Mouse (Mus musculus) CH12.LX (cell line): ENCODE measurements around the gene Foxp1. TPM values are rescaled to one million over a fixed set of nuclear protein-coding genes. Genes with fewer than 3 reads are reported as not detected.
A peak's percentile ranks its signal among the peaks of the same experiment; 100 is the strongest.

Experiments
- DNase-seq: peaks from one replicate; pipeline ENCODE4 v3.0.0-alpha.2; 2013; ENCODE audit errors: extremely low read depth
- H3K27ac ChIP-seq: 2 replicates; pipeline ENCODE4 v1.5.1; 2012; ENCODE audit warnings: low read depth, mild to moderate bottlenecking, control low read depth, moderate library complexity; ENCODE audit not compliant: insufficient read depth
- H3K27me3 ChIP-seq: replicated peaks from 2 replicates; pipeline ENCODE3; 2012; ENCODE audit warnings: inconsistent platforms
- H3K36me3 ChIP-seq, 2 experiments: replicated peaks in 1 of 2; 2 replicates each; pipeline versions ENCODE3 to v1.6.1; 2012; ENCODE audit warnings: inconsistent platforms in 1 of 2, low read length in 1 of 2, mild to moderate bottlenecking in 1 of 2, mixed read lengths in 1 of 2, moderate library complexity in 1 of 2; ENCODE audit not compliant: control insufficient read depth in 1 of 2, insufficient read depth in 1 of 2
- H3K4me1 ChIP-seq, 2 experiments: 2 replicates each; pipeline ENCODE4 v1.6.1; 2012; ENCODE audit warnings: inconsistent platforms in 1 of 2, moderate library complexity in 1 of 2; ENCODE audit not compliant: insufficient read depth in 2 of 2, control insufficient read depth in 1 of 2
- H3K4me2 ChIP-seq: 2 replicates; pipeline ENCODE4 v1.6.1; 2012; ENCODE audit warnings: low read depth, mild to moderate bottlenecking, control low read depth; ENCODE audit not compliant: poor library complexity, insufficient read depth, severe bottlenecking
- H3K4me3 ChIP-seq, 3 experiments: fragments of 150-350 bp in 1 of 3; sonication (generic) in 1 of 3; replicated peaks in 1 of 3; 2 replicates each; pipeline versions ENCODE3 to v1.5.1; 2011 to 2012; ENCODE audit warnings: low read depth in 2 of 3, low read length in 2 of 3, mild to moderate bottlenecking in 2 of 3, moderate library complexity in 2 of 3, control low read depth in 1 of 3, improper control_type of control experiment in 1 of 3, inconsistent platforms in 1 of 3, mixed read lengths in 1 of 3; ENCODE audit not compliant: poor library complexity in 1 of 3
- H3K79me2 ChIP-seq: replicated peaks from 2 replicates; pipeline ENCODE4 v1.6.1; 2012; ENCODE audit warnings: mild to moderate bottlenecking, moderate library complexity; ENCODE audit not compliant: control insufficient read depth, poor library complexity, insufficient read depth, severe bottlenecking; ENCODE audit errors: extremely low read depth
- H3K9ac ChIP-seq: 2 replicates; pipeline ENCODE4 v1.6.1; 2012; ENCODE audit warnings: low read depth, mild to moderate bottlenecking, control low read depth, moderate library complexity; ENCODE audit not compliant: insufficient read depth
- H3K9me3 ChIP-seq: replicated peaks from 2 replicates; pipeline ENCODE3; 2012; ENCODE audit warnings: low read length, inconsistent platforms, mixed read lengths
- BHLHE40 ChIP-seq: IDR thresholded peaks from 2 replicates; pipeline ENCODE4 v1.6.1; 2011; ENCODE audit warnings: mild to moderate bottlenecking, low read depth, low read length, improper control_type of control experiment
- CHD2 ChIP-seq: IDR thresholded peaks from 2 replicates; pipeline ENCODE4 v1.6.1; 2011; ENCODE audit warnings: low read length, improper control_type of control experiment
- CTCF ChIP-seq, 2 experiments: IDR thresholded peaks in 1 of 2; conservative IDR thresholded peaks in 1 of 2; 2 replicates each; pipeline ENCODE4 v1.5.1; 2011 to 2012; ENCODE audit warnings: low read depth in 2 of 2, low read length in 2 of 2, improper control_type of control experiment in 1 of 2, inconsistent platforms in 1 of 2, mild to moderate bottlenecking in 1 of 2, moderate library complexity in 1 of 2
- E2F4 ChIP-seq: IDR thresholded peaks from 2 replicates; pipeline ENCODE4 v1.6.1; 2011; ENCODE audit warnings: low read depth, low read length, improper control_type of control experiment; ENCODE audit not compliant: insufficient replicate concordance
- ELF1 ChIP-seq: IDR thresholded peaks from 2 replicates; pipeline ENCODE4 v1.6.1; 2014; ENCODE audit warnings: low read depth, mild to moderate bottlenecking, inconsistent platforms, low read length, improper control_type of control experiment
- EP300 ChIP-seq: IDR thresholded peaks from 2 replicates; pipeline ENCODE4 v1.6.1; 2011; ENCODE audit warnings: low read length, improper control_type of control experiment
- ETS1 ChIP-seq: conservative IDR thresholded peaks from 2 replicates; pipeline ENCODE4 v1.6.1; 2012; ENCODE audit warnings: low read depth, mild to moderate bottlenecking, inconsistent platforms, low read length, improper control_type of control experiment, moderate library complexity
- GABPA ChIP-seq: IDR thresholded peaks from 2 replicates; pipeline ENCODE4 v1.6.1; 2012; ENCODE audit warnings: low read depth, low read length, improper control_type of control experiment, inconsistent platforms; ENCODE audit not compliant: insufficient replicate concordance
- HCFC1 ChIP-seq: IDR thresholded peaks from 2 replicates; pipeline ENCODE4 v1.6.1; 2012; ENCODE audit warnings: low read depth, mild to moderate bottlenecking, inconsistent platforms, low read length, improper control_type of control experiment
- IRF4 ChIP-seq: IDR thresholded peaks from 2 replicates; pipeline ENCODE4 v1.6.1; 2014; ENCODE audit warnings: low read depth, mild to moderate bottlenecking, inconsistent platforms, low read length, improper control_type of control experiment
- JUN ChIP-seq: IDR thresholded peaks from 2 replicates; pipeline ENCODE4 v1.6.1; 2011; ENCODE audit warnings: low read depth, mild to moderate bottlenecking, low read length, improper control_type of control experiment, moderate library complexity; ENCODE audit not compliant: insufficient read depth
- JUND ChIP-seq: conservative IDR thresholded peaks from 2 replicates; pipeline ENCODE4 v1.6.1; 2011; ENCODE audit warnings: low read depth, low read length, improper control_type of control experiment
- KAT2A ChIP-seq: IDR thresholded peaks from 2 replicates; pipeline ENCODE4 v1.6.1; 2012; ENCODE audit warnings: low read length, improper control_type of control experiment, inconsistent platforms; ENCODE audit not compliant: insufficient replicate concordance
- MAFK ChIP-seq: IDR thresholded peaks from 2 replicates; pipeline ENCODE4 v1.6.1; 2011; ENCODE audit warnings: low read length, improper control_type of control experiment; ENCODE audit not compliant: insufficient replicate concordance
- MAZ ChIP-seq: IDR thresholded peaks from 2 replicates; pipeline ENCODE4 v1.6.1; 2012; ENCODE audit warnings: low read depth, mild to moderate bottlenecking, inconsistent platforms, low read length, improper control_type of control experiment, moderate library complexity
- MEF2A ChIP-seq: IDR thresholded peaks from 2 replicates; pipeline ENCODE4 v1.6.1; 2014; ENCODE audit warnings: low read depth, mild to moderate bottlenecking, inconsistent platforms, low read length, improper control_type of control experiment, borderline replicate concordance
- MYC ChIP-seq: IDR thresholded peaks from 2 replicates; pipeline ENCODE4 v1.6.1; 2011; ENCODE audit warnings: low read depth, mild to moderate bottlenecking, improper control_type of control experiment, low read length
- NELFE ChIP-seq: IDR thresholded peaks from 2 replicates; pipeline ENCODE4 v1.6.1; 2011; ENCODE audit warnings: low read depth, low read length, improper control_type of control experiment
- NRF1 ChIP-seq: IDR thresholded peaks from 2 replicates; pipeline ENCODE4 v1.6.1; 2014; ENCODE audit warnings: low read depth, mild to moderate bottlenecking, inconsistent platforms, low read length, improper control_type of control experiment, moderate library complexity
- PAX5 ChIP-seq: IDR thresholded peaks from 2 replicates; pipeline ENCODE4 v1.6.1; 2012; ENCODE audit warnings: low read length, inconsistent platforms, mixed read lengths
- POLR2A ChIP-seq: IDR thresholded peaks from 2 replicates; pipeline ENCODE4 v1.6.1; 2011; ENCODE audit warnings: low read depth, mild to moderate bottlenecking, improper control_type of control experiment, low read length
- POLR2AphosphoS2 ChIP-seq: IDR thresholded peaks from 2 replicates; pipeline ENCODE4 v1.6.1; 2011; ENCODE audit warnings: low read depth, low read length, improper control_type of control experiment
- RAD21 ChIP-seq: IDR thresholded peaks from 2 replicates; pipeline ENCODE4 v1.6.1; 2011; ENCODE audit warnings: low read depth, mild to moderate bottlenecking, low read length, improper control_type of control experiment, moderate library complexity
- SIN3A ChIP-seq: IDR thresholded peaks from 2 replicates; pipeline ENCODE4 v1.6.1; 2012; ENCODE audit warnings: low read length, improper control_type of control experiment, inconsistent platforms
- TCF12 ChIP-seq: IDR thresholded peaks from 2 replicates; pipeline ENCODE4 v1.6.1; 2014; ENCODE audit warnings: low read depth, mild to moderate bottlenecking, inconsistent platforms, low read length, improper control_type of control experiment
- UBTF ChIP-seq: IDR thresholded peaks from 2 replicates; pipeline ENCODE4 v1.6.1; 2012; ENCODE audit warnings: low read depth, mild to moderate bottlenecking, inconsistent platforms, low read length, improper control_type of control experiment, moderate library complexity
- USF1 ChIP-seq: IDR thresholded peaks from 2 replicates; pipeline ENCODE4 v1.6.1; 2014; ENCODE audit warnings: low read depth, mild to moderate bottlenecking, inconsistent platforms, low read length, improper control_type of control experiment
- USF2 ChIP-seq: conservative IDR thresholded peaks from 2 replicates; pipeline ENCODE4 v1.6.1; 2011; ENCODE audit warnings: low read depth, low read length, improper control_type of control experiment
- ZC3H11A ChIP-seq: IDR thresholded peaks from 2 replicates; pipeline ENCODE4 v1.6.1; 2012; ENCODE audit warnings: low read depth, mild to moderate bottlenecking, inconsistent platforms, low read length, improper control_type of control experiment
- ZMIZ1 ChIP-seq: IDR thresholded peaks from 2 replicates; pipeline ENCODE4 v1.6.1; 2012; ENCODE audit warnings: low read depth, mild to moderate bottlenecking, inconsistent platforms, low read length, improper control_type of control experiment
- ZNF384 ChIP-seq: IDR thresholded peaks from 2 replicates; pipeline ENCODE4 v1.6.1; 2012; ENCODE audit warnings: low read depth, low read length, improper control_type of control experiment, inconsistent platforms
- dilution Hi-C: fragments of 300-500 bp; cut with MboI; formaldehyde crosslinking; loops from 2 replicates; pipeline ENCODE4 v1.14.3; 2020; ENCODE audit warnings: low sequenced_read_pairs; ENCODE audit not compliant: extremely low pct_unique_long_range_greater_than_20kb, extremely low pct_ligation_motif_present
- in situ Hi-C: fragments of 300-500 bp; cut with MboI; formaldehyde crosslinking; loops from 3 replicates; pipeline ENCODE4 v1.14.3; 2019; ENCODE audit warnings: low sequenced_read_pairs, low pct_ligation_motif_present, low pct_unique_long_range_greater_than_20kb, mixed read lengths
- polyA plus RNA-seq: library from polyadenylated mRNA; unstranded; fragments of >175 nt; gene quantifications from 2 replicates; pipeline ENCODE4 v1.2.1, GENCODE M21; 2012; ENCODE audit warnings: low read depth; ENCODE audit not compliant: insufficient read length
- total RNA-seq, 2 experiments: library from RNA; depleted of rRNA; stranded (reverse); fragments of 300-350 nt in 1 of 2; fragments of >200 nt in 1 of 2; gene quantifications; 2 replicates each; pipeline ENCODE4 v1.2.3; 2012 to 2014

Gene Foxp1
- total and polyA plus RNA-seq, 3 experiments = 66.5 to 105 (median 87.4) TPM

GRCm38 (mm10) chr6:99056379-99056778, 466.1 kb downstream of the Foxp1 start:
- in situ Hi-C loops (loop anchor here (10.0 kb wide), 2 partner anchors 128 to 398 kb away; no protein-coding TSS in a partner anchor), dilution Hi-C loops (no loop called here)
- Histone ChIP-seq H3K4me3 (no peak overlapping the region), H3K4me2 (peak overlapping the region; percentile 91)
- peak; percentile 78 for TF ChIP-seq EP300
- no peak for TF ChIP-seq GABPA
- TF ChIP-seq ETS1 = peak; percentile 85
- TF ChIP-seq MEF2A = peak; percentile 61; the same call in 1 of the 2 replicates
- peak; percentile 88 for TF ChIP-seq IRF4
- peak; percentile 71 for TF ChIP-seq TCF12
- no peak for TF ChIP-seq USF2
- TF ChIP-seq BHLHE40 = peak; percentile 88
- no peak for TF ChIP-seq MAFK
- peak; percentile 9 for TF ChIP-seq ZNF384
- no peak for TF ChIP-seq USF1
- no peak for TF ChIP-seq E2F4
- TF ChIP-seq MAZ = 0 out of 2 replicates have a peak, but pooled peaks have one; percentile 66
- TF ChIP-seq, all 38 proteins: peak for 8
- DNase-seq = no peak
- H3K79me2 ChIP-seq = peaks cover 66% of the 10 kb centered on the region
- H3K36me3 ChIP-seq = peaks cover 12 to 43% of the 10 kb centered on the region in 2 experiments
- H3K4me1 ChIP-seq = peaks cover 45 to 91% of the 10 kb centered on the region in 2 experiments
- H3K9me3 ChIP-seq = peaks cover 3% of the 10 kb centered on the region
- no peaks in the 10 kb centered on the region for H3K27me3 ChIP-seq
- H3K9ac ChIP-seq = peak overlapping the region; percentile 73
- H3K27ac ChIP-seq = peak overlapping the region; percentile 100

- in situ Hi-C loops = loop anchor here (10.0 kb wide), 2 partner anchors 131 to 401 kb away; no protein-coding TSS in a partner anchor
- Histone ChIP-seq H3K4me2 (peak overlapping the region; percentile 77), H3K9me3 (peaks cover 3% of the 10 kb centered on the region), H3K36me3 (peaks cover 18 to 35% of the 10 kb centered on the region in 2 experiments), H3K4me1 (peaks cover 51 to 89% of the 10 kb centered on the region in 2 experiments), H3K27me3 (no peaks in the 10 kb centered on the region), H3K79me2 (peaks cover 64% of the 10 kb centered on the region), H3K27ac (peak overlapping the region; percentile 99), H3K9ac (peak overlapping the region; percentile 96), H3K4me3 (peak overlapping the region in 2 of 3 experiments; percentile 26 to 43)
- peak; percentile 87 for DNase-seq
- dilution Hi-C loops = no loop called here
- peak; percentile 23; the same call in 1 of the 2 replicates for TF ChIP-seq HCFC1
- TF ChIP-seq KAT2A = no peak
- TF ChIP-seq ETS1 = peak; percentile 79
- no peak for TF ChIP-seq NELFE
- no peak; the same call in 1 of the 2 replicates for TF ChIP-seq RAD21
- 0 out of 2 replicates have a peak, but pooled peaks have one; percentile 17 for TF ChIP-seq JUND
- peak; percentile 26; the same call in 1 of the 2 replicates for TF ChIP-seq JUN
- TF ChIP-seq ELF1 = 0 out of 2 replicates have a peak, but pooled peaks have one; percentile 24
- no peak for TF ChIP-seq E2F4
- no peak for TF ChIP-seq POLR2AphosphoS2
- peak; percentile 74 for TF ChIP-seq BHLHE40
- TF ChIP-seq USF1 = no peak
- no peak for TF ChIP-seq UBTF
- TF ChIP-seq POLR2A = peak; percentile 58
- no peak for TF ChIP-seq GABPA
- peak; percentile 79; the same call in 1 of the 2 replicates for TF ChIP-seq MYC
- TF ChIP-seq NRF1 = no peak
- TF ChIP-seq ZMIZ1 = no peak
- TF ChIP-seq SIN3A = peak; percentile 71
- no peak for TF ChIP-seq CTCF (conservative IDR thresholded peaks at IDR 0.05 in 1 of 2, IDR thresholded peaks at IDR 0.05 in 1 of 2; ENCODE audit: low read depth in 2 of 2, low read length in 2 of 2)
- no peak; the same call in 1 of the 2 replicates for TF ChIP-seq ZC3H11A
- no peak for TF ChIP-seq PAX5
- TF ChIP-seq CHD2 = 0 out of 2 replicates have a peak, but pooled peaks have one; percentile 32
- TF ChIP-seq MAZ = peak; percentile 89
- TF ChIP-seq ZNF384 = peak; percentile 69
These were observed 468.5 kb downstream of the Foxp1 start for GRCm38 (mm10) chr6:99053998-99054397.
